Mouse (Mus musculus): ENCODE measurements around the gene Kmt2a.

- TF ChIP-seq CTCF (IDR thresholded peaks at IDR 0.05; ENCODE audit: low read depth, low read length): no peak
- no peak for TF ChIP-seq POLR2AphosphoS5 (IDR thresholded peaks at IDR 0.05; ENCODE audit: insufficient replicate concordance, low read depth, low read length)
- no peak for TF ChIP-seq GATA1 (IDR thresholded peaks at IDR 0.05; ENCODE audit: borderline replicate concordance, low read length)
- TF ChIP-seq GATA2 (IDR thresholded peaks at IDR 0.05; ENCODE audit: borderline replicate concordance, low read depth, low read length): no peak
- TF ChIP-seq TAL1 (conservative IDR thresholded peaks at IDR 0.05; ENCODE audit: low read depth, low read length): no peak
Measured at GRCm38 (mm10) chr9:44828944-44829343, 52.2 kb downstream of the Kmt2a start.

Data from G1E (cell line).